Mouse (Mus musculus) limb, embryonic 15.5 days (tissue): ENCODE data around the gene Pakap. TPM values are rescaled to one million over a fixed set of nuclear protein-coding genes. Genes with fewer than 3 reads are reported as not detected.
A peak's percentile ranks its signal among the peaks of the same experiment; 100 is the strongest.

ENCODE experiments used
- ATAC-seq: fragments of 200-750 bp; cut with Nextera tagmentation; 2 replicates; pipeline ENCODE4 v1.8.0; 2017; ENCODE audit warnings: low read depth, moderate TSS enrichment; ENCODE audit not compliant: insufficient number of reproducible peaks, low FRiP score, low TSS enrichment
- H3K27ac ChIP-seq: fragments of 300-500 bp; sonication (generic); 2 replicates; pipeline ENCODE4 v1.5.1; 2015; ENCODE audit warnings: moderate library complexity, mild to moderate bottlenecking, inconsistent platforms
- H3K27me3 ChIP-seq: fragments of 300-500 bp; sonication (generic); 2 replicates; pipeline ENCODE4 v1.6.1; 2015; ENCODE audit warnings: inconsistent platforms
- H3K36me3 ChIP-seq: fragments of 300-500 bp; sonication (generic); 2 replicates; pipeline ENCODE4 v1.6.1; 2015; ENCODE audit warnings: inconsistent platforms
- H3K4me1 ChIP-seq: fragments of 300-500 bp; sonication (generic); 2 replicates; pipeline ENCODE4 v1.6.1; 2015; ENCODE audit warnings: inconsistent platforms
- H3K4me2 ChIP-seq: fragments of 300-500 bp; sonication (generic); 2 replicates; pipeline ENCODE4 v1.6.1; 2015; ENCODE audit warnings: mild to moderate bottlenecking, inconsistent platforms
- H3K4me3 ChIP-seq: fragments of 300-500 bp; sonication (generic); 2 replicates; pipeline ENCODE4 v1.5.1; 2015; ENCODE audit warnings: mild to moderate bottlenecking, inconsistent platforms
- H3K9ac ChIP-seq: fragments of 300-500 bp; sonication (generic); 2 replicates; pipeline ENCODE4 v1.6.1; 2015; ENCODE audit warnings: inconsistent platforms
- H3K9me3 ChIP-seq: fragments of 300-500 bp; sonication (generic); 2 replicates; pipeline ENCODE4 v1.6.1; 2016; ENCODE audit warnings: inconsistent platforms
- WGBS: fragments of 180-500 bp; shearing (Covaris S2); methylation state at CpG from one replicate; pipeline ENCODE4 v1.1.7; 2015; 5-methylcytosine and 5-hydroxymethylcytosine counted together
- polyA plus RNA-seq: library from polyadenylated mRNA; unstranded; fragments of >200 nt; fragmentation: Nextera tagmentation; extraction: Ambion mirVana; gene quantifications from 2 replicates; pipeline ENCODE4 v1.2.1, GENCODE M21; 2015

Gene Pakap
- polyA plus RNA-seq, 1 experiment from 2014 or later = 30.5 TPM

GRCm38 (mm10) chr4:57681511-57681910 is 113.5 kb downstream of the Pakap start:
- ATAC-seq = no peak
- WGBS = 54% methylated on average over 12 of the region's 12 CpGs
- no peaks in the 10 kb centered on the region for H3K9me3 ChIP-seq
- H3K4me2 ChIP-seq = no peak overlapping the region
- no peak overlapping the region for H3K4me3 ChIP-seq
- peaks cover 7% of the 10 kb centered on the region for H3K4me1 ChIP-seq
- H3K36me3 ChIP-seq = 0 out of 2 replicates have a peak, but pooled peaks cover 4% of the 10 kb centered on the region
- no peak overlapping the region for H3K27ac ChIP-seq
- no peaks in the 10 kb centered on the region for H3K27me3 ChIP-seq
- no peak overlapping the region for H3K9ac ChIP-seq

GRCm38 (mm10) chr4:57682341-57682740 is 114.4 kb downstream of the Pakap start:
- Histone ChIP-seq H3K4me3 (no peak overlapping the region), H3K4me2 (no peak overlapping the region), H3K9me3 (no peaks in the 10 kb centered on the region), H3K36me3 (0 out of 2 replicates have a peak, but pooled peaks cover 4% of the 10 kb centered on the region), H3K9ac (no peak overlapping the region), H3K27ac (no peak overlapping the region), H3K4me1 (peaks cover 7% of the 10 kb centered on the region), H3K27me3 (no peaks in the 10 kb centered on the region)
- 97% methylated on average over 2 of the region's 2 CpGs for WGBS
- no peak for ATAC-seq

- 86% methylated on average over 11 of the region's 11 CpGs for WGBS
- Histone ChIP-seq H3K4me1 (peaks cover 7% of the 10 kb centered on the region), H3K9me3 (no peaks in the 10 kb centered on the region), H3K4me2 (no peak overlapping the region), H3K9ac (no peak overlapping the region), H3K36me3 (0 out of 2 replicates have a peak, but pooled peaks cover 4% of the 10 kb centered on the region), H3K27ac (no peak overlapping the region), H3K27me3 (no peaks in the 10 kb centered on the region), H3K4me3 (no peak overlapping the region)
- ATAC-seq = no peak
Measured at GRCm38 (mm10) chr4:57682944-57683343, 115.0 kb downstream of the Pakap start.

GRCm38 (mm10) chr4:57684676-57685215 is 116.8 kb downstream of the Pakap start:
- H3K4me1 ChIP-seq = peaks cover 7% of the 10 kb centered on the region
- ATAC-seq = no peak

GRCm38 (mm10) chr4:57686736-57687135 is 118.8 kb downstream of the Pakap start:
- H3K27me3 ChIP-seq = no peaks in the 10 kb centered on the region
- H3K9me3 ChIP-seq = no peaks in the 10 kb centered on the region
- ATAC-seq = no peak
- H3K36me3 ChIP-seq = peaks cover 14% of the 10 kb centered on the region
- peaks cover 2% of the 10 kb centered on the region; the same call in 1 of the 2 replicates for H3K4me1 ChIP-seq
- H3K9ac ChIP-seq = no peak overlapping the region
- no peak overlapping the region for H3K27ac ChIP-seq
- WGBS = 73% methylated on average over 3 of the region's 3 CpGs
- H3K4me3 ChIP-seq = no peak overlapping the region
- no peak overlapping the region for H3K4me2 ChIP-seq

More at GRCm38 (mm10) chr4:57684676-57685215, 116.8 kb downstream of the Pakap start:
- Histone ChIP-seq H3K36me3 (0 out of 2 replicates have a peak, but pooled peaks cover 5% of the 10 kb centered on the region), H3K9me3 (no peaks in the 10 kb centered on the region), H3K4me2 (no peak overlapping the region), H3K9ac (no peak overlapping the region), H3K27ac (no peak overlapping the region), H3K4me3 (no peak overlapping the region), H3K27me3 (no peaks in the 10 kb centered on the region)
- WGBS = 58% methylated on average over 12 of the region's 12 CpGs

GRCm38 (mm10) chr4:57687583-57687982 is 119.6 kb downstream of the Pakap start:
- H3K27me3 ChIP-seq = no peaks in the 10 kb centered on the region
- 78% methylated on average over 3 of the region's 3 CpGs for WGBS
- H3K4me1 ChIP-seq = peaks cover 2% of the 10 kb centered on the region; the same call in 1 of the 2 replicates
- no peak for ATAC-seq
- no peak overlapping the region for H3K9ac ChIP-seq
- H3K4me3 ChIP-seq = no peak overlapping the region
- H3K4me2 ChIP-seq = no peak overlapping the region
- H3K36me3 ChIP-seq = peaks cover 14% of the 10 kb centered on the region
- H3K9me3 ChIP-seq = no peaks in the 10 kb centered on the region
- H3K27ac ChIP-seq = no peak overlapping the region

GRCm38 (mm10) chr4:57688131-57688530 is 120.2 kb downstream of the Pakap start:
- 76% methylated on average over 9 of the region's 9 CpGs for WGBS
- Histone ChIP-seq H3K9me3 (no peaks in the 10 kb centered on the region), H3K4me1 (peaks cover 2% of the 10 kb centered on the region; the same call in 1 of the 2 replicates), H3K9ac (no peak overlapping the region), H3K27ac (0 out of 2 replicates have a peak overlapping the region, but pooled peaks have one; percentile 5), H3K27me3 (no peaks in the 10 kb centered on the region), H3K4me2 (no peak overlapping the region), H3K4me3 (no peak overlapping the region), H3K36me3 (peaks cover 14% of the 10 kb centered on the region)
- no peak for ATAC-seq

GRCm38 (mm10) chr4:57690001-57690400 is 122.0 kb downstream of the Pakap start:
- Histone ChIP-seq H3K4me3 (no peak overlapping the region), H3K27me3 (no peaks in the 10 kb centered on the region), H3K9me3 (no peaks in the 10 kb centered on the region), H3K27ac (no peak overlapping the region), H3K36me3 (peaks cover 19% of the 10 kb centered on the region), H3K9ac (no peak overlapping the region), H3K4me2 (no peak overlapping the region), H3K4me1 (no peaks in the 10 kb centered on the region)
- 75% methylated on average over 6 of the region's 6 CpGs for WGBS
- no peak for ATAC-seq

- 59% methylated on average over 1 of the region's 1 CpGs for WGBS
- H3K4me3 ChIP-seq = no peak overlapping the region
- H3K4me1 ChIP-seq = no peaks in the 10 kb centered on the region
- H3K27ac ChIP-seq = no peak overlapping the region
- no peak overlapping the region for H3K4me2 ChIP-seq
- H3K9me3 ChIP-seq = no peaks in the 10 kb centered on the region
- no peak overlapping the region for H3K9ac ChIP-seq
- no peak for ATAC-seq
- H3K27me3 ChIP-seq = no peaks in the 10 kb centered on the region
- peaks cover 20% of the 10 kb centered on the region for H3K36me3 ChIP-seq
Measured at GRCm38 (mm10) chr4:57690805-57691204, 122.8 kb downstream of the Pakap start.

GRCm38 (mm10) chr4:57694356-57695136 is 126.6 kb downstream of the Pakap start:
- no peak overlapping the region for H3K27ac ChIP-seq
- no peaks in the 10 kb centered on the region for H3K27me3 ChIP-seq
- H3K9me3 ChIP-seq = no peaks in the 10 kb centered on the region
- 82% methylated on average over 5 of the region's 5 CpGs for WGBS
- no peak overlapping the region for H3K9ac ChIP-seq
- H3K4me1 ChIP-seq = no peaks in the 10 kb centered on the region
- peaks cover 17% of the 10 kb centered on the region for H3K36me3 ChIP-seq
- no peak overlapping the region for H3K4me2 ChIP-seq
- H3K4me3 ChIP-seq = no peak overlapping the region
- ATAC-seq = no peak

- Histone ChIP-seq H3K4me2 (no peak overlapping the region), H3K27me3 (no peaks in the 10 kb centered on the region), H3K27ac (no peak overlapping the region), H3K36me3 (peaks cover 6% of the 10 kb centered on the region; the same call in 1 of the 2 replicates), H3K4me1 (no peaks in the 10 kb centered on the region), H3K9ac (no peak overlapping the region), H3K4me3 (no peak overlapping the region), H3K9me3 (no peaks in the 10 kb centered on the region)
- 96% methylated on average over 11 of the region's 11 CpGs for WGBS
- no peak for ATAC-seq
Measured at GRCm38 (mm10) chr4:57696955-57697354, 129.0 kb downstream of the Pakap start.

GRCm38 (mm10) chr4:57697918-57698611 is 130.1 kb downstream of the Pakap start:
- Histone ChIP-seq H3K27ac (no peak overlapping the region), H3K9me3 (no peaks in the 10 kb centered on the region), H3K9ac (no peak overlapping the region), H3K36me3 (peaks cover 6% of the 10 kb centered on the region; the same call in 1 of the 2 replicates), H3K27me3 (no peaks in the 10 kb centered on the region), H3K4me2 (no peak overlapping the region), H3K4me1 (no peaks in the 10 kb centered on the region), H3K4me3 (no peak overlapping the region)
- 74% methylated on average over 12 of the region's 12 CpGs for WGBS
- no peak for ATAC-seq
